Mouse (Mus musculus) fat pad, adult 2 months (tissue): ENCODE measurements around the gene Galnt5.

ENCODE experiments used
- DNase-seq: peaks from one replicate; pipeline ENCODE4 v3.0.0-alpha.2; 2011; ENCODE audit warnings: low read depth, low spot score; ENCODE audit errors: extremely low read depth

Gene Galnt5

GRCm38 (mm10) chr2:57997752-57998430 is at the start of gene Galnt5:
Gene Galnt5 (plus strand): TSS chr2:57997884.
- no peak for DNase-seq

GRCm38 (mm10) chr2:57951620-57952019 is 46.1 kb upstream of the Galnt5 start:
- DNase-seq, result no peak

- no peak for DNase-seq
These were observed 36.9 kb upstream of the Galnt5 start for GRCm38 (mm10) chr2:57960786-57961185.

GRCm38 (mm10) chr2:57982248-57982647 is 15.4 kb upstream of the Galnt5 start:
- DNase-seq, result no peak

- no peak for DNase-seq
These were observed 6.6 kb upstream of the Galnt5 start for GRCm38 (mm10) chr2:57991084-57991483.

- DNase-seq, result no peak
These were observed 3.8 kb downstream of the Galnt5 start for GRCm38 (mm10) chr2:58001497-58001896.

GRCm38 (mm10) chr2:58007081-58007480 is 9.4 kb downstream of the Galnt5 start:
- no peak for DNase-seq

- no peak for DNase-seq
These were observed 25.9 kb downstream of the Galnt5 start for GRCm38 (mm10) chr2:58023556-58023955.

GRCm38 (mm10) chr2:58026740-58027139 is 29.1 kb downstream of the Galnt5 start:
- DNase-seq, result no peak

- DNase-seq, result no peak
These were observed 31.7 kb downstream of the Galnt5 start for GRCm38 (mm10) chr2:58029404-58029803.

- DNase-seq, result no peak
These were observed 33.7 kb downstream of the Galnt5 start for GRCm38 (mm10) chr2:58031431-58031830.

- no peak for DNase-seq
These were observed 38.0 kb downstream of the Galnt5 start for GRCm38 (mm10) chr2:58035635-58036034.

GRCm38 (mm10) chr2:58036926-58037325 is 39.2 kb downstream of the Galnt5 start:
- no peak for DNase-seq

- DNase-seq, result no peak
These were observed 44.2 kb downstream of the Galnt5 start for GRCm38 (mm10) chr2:58041867-58042266.

- no peak for DNase-seq
These were observed 55.3 kb downstream of the Galnt5 start, which contains the start of gene Ermn for GRCm38 (mm10) chr2:58052821-58053581. Gene Ermn (minus strand): TSS chr2:58052864.

GRCm38 (mm10) chr2:58055383-58055782 is 57.7 kb downstream of the Galnt5 start:
- no peak for DNase-seq

- no peak for DNase-seq
These were observed 82.2 kb downstream of the Galnt5 start for GRCm38 (mm10) chr2:58079849-58080248.

- DNase-seq, result no peak
These were observed 88.7 kb downstream of the Galnt5 start for GRCm38 (mm10) chr2:58086420-58086819.

GRCm38 (mm10) chr2:58094818-58095217 is 97.1 kb downstream of the Galnt5 start:
- no peak for DNase-seq
